Mouse (Mus musculus): ENCODE results near the gene Bmp7.

GRCm38 (mm10) chr2:172926311-172926710, 13.8 kb downstream of the Bmp7 start:
- TF ChIP-seq GATA1 (IDR thresholded peaks at IDR 0.05; ENCODE audit: low read length) (no peak), TAL1 (IDR thresholded peaks at IDR 0.05; ENCODE audit: low read length) (no peak)
